Mouse (Mus musculus) kidney, postnatal 0 days (tissue): ENCODE results near the gene Sdad1. TPM values are rescaled to one million over a fixed set of nuclear protein-coding genes. Genes with fewer than 3 reads are reported as not detected.

Experiments used
- ATAC-seq: fragments of 200-750 bp; cut with Nextera tagmentation; replicated peaks from 2 replicates; pipeline ENCODE4 v1.8.0; 2017; ENCODE audit warnings: low read depth, moderate number of reproducible peaks, moderate TSS enrichment, moderate library complexity; ENCODE audit not compliant: low FRiP score
- DNase-seq: peaks from one replicate; pipeline ENCODE4 v3.0.0-alpha.2; 2016; ENCODE audit warnings: low spot score
- H3K27ac ChIP-seq: fragments of 300-500 bp; sonication (generic); 2 replicates; pipeline ENCODE4 v1.5.1; 2014; ENCODE audit warnings: mild to moderate bottlenecking
- H3K27me3 ChIP-seq: fragments of 300-500 bp; sonication (generic); 2 replicates; pipeline ENCODE4 v1.6.1; 2014; ENCODE audit warnings: low read length, mixed read lengths; ENCODE audit not compliant: insufficient read depth
- H3K36me3 ChIP-seq: fragments of 300-500 bp; sonication (generic); 2 replicates; pipeline ENCODE4 v1.6.1; 2014; ENCODE audit warnings: low read length, mixed read lengths; ENCODE audit not compliant: insufficient read depth
- H3K4me1 ChIP-seq: fragments of 300-500 bp; sonication (generic); replicated peaks from 2 replicates; pipeline ENCODE4 v1.6.1; 2014; ENCODE audit warnings: antibody characterized with exemption, low read length, mixed read lengths; ENCODE audit not compliant: insufficient read depth
- H3K4me2 ChIP-seq: fragments of 300-500 bp; sonication (generic); 2 replicates; pipeline ENCODE4 v1.6.1; 2014; ENCODE audit warnings: mild to moderate bottlenecking, low read length, moderate library complexity, mixed read lengths
- H3K4me3 ChIP-seq: fragments of 300-500 bp; sonication (generic); replicated peaks from 2 replicates; pipeline ENCODE4 v1.5.1; 2014; ENCODE audit warnings: low read depth, low read length
- H3K9ac ChIP-seq: fragments of 300-500 bp; sonication (generic); 2 replicates; pipeline ENCODE4 v1.6.1; 2014; ENCODE audit warnings: low read depth, low read length
- H3K9me3 ChIP-seq: fragments of 300-500 bp; sonication (generic); replicated peaks from 2 replicates; pipeline ENCODE4 v1.6.1; 2016; ENCODE audit warnings: low read length, inconsistent platforms, mixed read lengths
- CTCF ChIP-seq: IDR thresholded peaks from 2 replicates; pipeline ENCODE4 v1.5.1; 2016; ENCODE audit warnings: antibody characterized with exemption, low read depth, mild to moderate bottlenecking, moderate library complexity
- WGBS: fragments of 180-500 bp; shearing (Covaris S2); extraction: QIAGEN DNeasy Blood & Tissue Kit; methylation state at CpG from one replicate; pipeline ENCODE4 v1.1.7; 2014; 5-methylcytosine and 5-hydroxymethylcytosine counted together
- polyA plus RNA-seq: library from polyadenylated mRNA; unstranded; fragments of >200 nt; fragmentation: Nextera tagmentation; extraction: Ambion mirVana; gene quantifications from 2 replicates; pipeline ENCODE4 v1.2.1, GENCODE M21; 2015

Sdad1 gene
- polyA plus RNA-seq, 1 experiment from 2014 or later: 33.8 TPM

DNA sequence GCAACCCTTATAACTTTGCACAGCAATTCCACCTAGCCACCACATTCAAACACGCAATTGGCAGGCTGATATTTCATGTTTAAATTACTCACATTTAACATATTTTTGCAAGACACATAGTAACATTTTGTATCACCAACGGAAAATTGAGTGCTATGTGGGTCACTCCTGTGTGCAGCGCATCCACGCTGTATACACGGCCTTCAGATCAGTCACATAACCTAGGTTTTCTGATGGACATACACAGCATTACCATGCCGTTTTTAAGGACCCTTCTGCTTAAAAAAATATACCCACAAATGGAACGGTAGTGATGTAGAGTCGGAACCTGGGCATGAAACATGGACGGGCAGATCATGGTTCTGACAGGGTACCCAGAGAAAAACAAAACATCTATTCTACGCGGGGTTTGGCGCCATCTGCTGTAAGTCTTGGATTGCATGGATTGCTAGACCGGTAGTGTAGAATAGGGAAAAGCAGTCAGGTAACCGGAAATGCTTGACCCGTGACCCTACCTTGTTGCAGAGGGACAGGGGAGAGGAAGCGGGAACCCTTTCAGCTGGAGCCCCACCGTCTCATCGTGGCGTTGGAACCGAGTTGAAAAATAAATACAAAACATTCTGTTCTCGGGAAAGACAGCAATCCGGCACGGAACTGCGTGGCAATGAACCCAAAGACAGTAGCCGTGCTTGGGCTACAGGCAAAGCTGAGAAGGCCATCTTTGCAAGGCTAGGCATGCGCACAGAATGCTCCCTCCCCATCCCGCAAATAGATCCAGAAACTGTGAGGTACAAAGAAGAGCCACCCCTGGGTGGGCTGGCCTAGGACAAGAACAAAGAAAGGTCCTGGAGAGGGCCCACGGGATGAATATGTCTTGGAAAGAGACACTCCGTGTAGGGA lies 70.7 kb downstream of the Sdad1 start:
- Histone ChIP-seq H3K4me3 (no peak overlapping the region), H3K9ac (no peak overlapping the region), H3K9me3 (no peaks in the 10 kb centered on the region), H3K27ac (no peak overlapping the region), H3K4me1 (no peaks in the 10 kb centered on the region), H3K27me3 (no peaks in the 10 kb centered on the region), H3K4me2 (peak overlapping the region; percentile 6; the same call in 1 of the 2 replicates), H3K36me3 (no peaks in the 10 kb centered on the region)
- peak; percentile 76 for DNase-seq
- 44% methylated on average over 29 of the region's 29 CpGs for WGBS
- peak; percentile 88 for TF ChIP-seq CTCF
- ATAC-seq: peak; percentile 65

DNA sequence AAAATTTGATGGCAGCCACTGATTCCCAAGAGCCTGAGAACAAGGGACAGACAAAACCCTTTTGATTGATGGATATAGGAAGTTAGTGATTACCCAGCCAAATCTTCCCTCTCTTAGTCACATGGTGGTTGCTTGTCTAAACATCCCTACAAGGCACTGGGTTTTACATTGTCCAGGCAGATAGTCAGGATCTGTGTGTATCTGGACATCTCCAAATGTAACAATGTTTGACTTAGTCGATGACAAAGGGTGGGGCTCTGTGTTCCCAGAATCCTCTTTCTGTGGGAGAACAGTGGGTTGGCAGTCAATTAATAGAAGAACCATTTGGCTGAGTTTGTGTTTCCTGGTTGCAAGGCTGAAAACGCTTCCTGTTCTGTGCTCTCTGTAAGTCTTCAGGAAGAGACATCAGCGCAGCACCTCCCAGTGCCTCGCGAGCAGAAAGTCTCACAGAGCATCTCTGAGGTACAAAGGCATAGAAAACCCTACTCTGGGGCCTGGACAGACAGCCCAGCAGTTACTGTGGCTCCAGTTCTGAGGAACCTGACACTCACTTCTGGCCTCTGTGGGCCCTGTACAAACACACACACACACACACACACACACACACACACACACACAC lies 75.2 kb downstream of the Sdad1 start:
- DNase-seq: peak; percentile 27
- Histone ChIP-seq H3K27ac (no peak overlapping the region), H3K9ac (no peak overlapping the region), H3K36me3 (no peaks in the 10 kb centered on the region), H3K4me1 (no peaks in the 10 kb centered on the region), H3K27me3 (no peaks in the 10 kb centered on the region), H3K4me2 (0 out of 2 replicates have a peak overlapping the region, but pooled peaks have one; percentile 7), H3K4me3 (no peak overlapping the region), H3K9me3 (no peaks in the 10 kb centered on the region)
- ATAC-seq: no peak
- no peak for TF ChIP-seq CTCF
- WGBS: 38% methylated on average over 5 of the region's 5 CpGs

Other genes starting within 250 kb of the Sdad1 start
- gene G3bp2, start 226.8 kb downstream of the Sdad1 start, polyA plus RNA-seq: 134 and 155 TPM in 2 replicates
- gene Uso1, start 172.5 kb downstream of the Sdad1 start, polyA plus RNA-seq: 36.1 and 38.4 TPM in 2 replicates
- gene U90926, start 95.1 kb downstream of the Sdad1 start, polyA plus RNA-seq: not detected in 2 replicates
- 0.07 and 0.20 TPM in 2 replicates for gene Ppef2, start 54.2 kb downstream of the Sdad1 start, polyA plus RNA-seq
- gene Naaa, start 32.3 kb downstream of the Sdad1 start, polyA plus RNA-seq: 19.4 and 19.7 TPM in 2 replicates
- gene Cxcl9, start 17.6 kb upstream of the Sdad1 start, polyA plus RNA-seq: 0.08 and 0.13 TPM in 2 replicates
- gene Art3, start 21.3 kb upstream of the Sdad1 start, polyA plus RNA-seq: 8.0 and 9.2 TPM in 2 replicates
- gene Cxcl10, start 38.4 kb upstream of the Sdad1 start, polyA plus RNA-seq: 3.4 and 3.8 TPM in 2 replicates
- gene Nup54, start 124.7 kb upstream of the Sdad1 start, polyA plus RNA-seq: 37.3 and 40.4 TPM in 2 replicates
- gene Scarb2, start 196.4 kb upstream of the Sdad1 start, polyA plus RNA-seq: 9.1 and 10.2 TPM in 2 replicates
- 0.19 and 0.25 TPM in 2 replicates for gene Fam47e, start 244.6 kb upstream of the Sdad1 start, polyA plus RNA-seq